Mouse (Mus musculus): ENCODE measurements around the gene Nedd1.

Nedd1 gene

GRCm38 (mm10) chr10:92721771-92722619, at the start of gene Nedd1:
TSS of gene Nedd1 (minus strand) at chr10:92722420.
- peak; percentile 89 to 94 for DNase-seq (ENCODE audit: low spot score in 2 of 2)

DNA sequence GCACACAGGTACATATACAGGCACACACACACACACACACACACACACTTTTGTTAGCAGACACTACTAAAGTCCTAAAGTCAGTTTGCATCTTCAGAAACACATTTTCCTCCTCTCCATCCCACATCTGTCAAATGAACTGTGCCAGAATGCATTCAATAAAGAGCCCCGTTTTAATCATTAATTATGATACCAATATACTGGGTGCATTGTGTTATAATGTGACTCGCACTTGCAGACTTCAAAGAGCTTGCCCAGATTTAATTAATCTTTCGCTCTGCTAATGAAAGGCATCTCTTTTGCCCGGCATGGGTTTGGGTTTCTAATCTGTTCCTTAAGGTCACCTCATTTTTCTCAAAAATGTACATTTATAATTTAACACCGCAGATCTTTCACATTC, 32.1 kb upstream of the Nedd1 start:
- DNase-seq (ENCODE audit: low spot score in 2 of 2): no peak

- no peak for DNase-seq (ENCODE audit: low spot score in 2 of 2)
Measured at GRCm38 (mm10) chr10:92730339-92730738, 8.1 kb upstream of the Nedd1 start.

DNA sequence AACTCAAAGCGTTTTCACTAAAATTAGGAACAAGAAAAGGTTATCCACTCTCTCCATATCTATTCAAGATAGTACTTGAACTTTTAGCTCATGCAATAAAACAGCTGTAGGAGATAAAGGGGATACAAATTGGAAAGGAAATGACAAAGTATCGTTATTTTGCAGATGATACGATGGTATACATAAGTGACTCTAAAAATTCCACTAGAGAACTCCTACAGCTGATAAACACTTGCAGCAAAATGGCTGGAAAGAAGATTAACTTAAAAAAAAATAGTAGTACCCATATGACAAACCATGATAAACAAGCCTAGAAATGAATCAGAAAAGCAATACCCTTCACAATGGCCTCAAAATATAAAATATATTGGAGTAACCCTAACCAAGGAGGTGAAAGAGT, 6.5 kb upstream of the Nedd1 start:
- DNase-seq (ENCODE audit: low spot score in 2 of 2): no peak

DNA sequence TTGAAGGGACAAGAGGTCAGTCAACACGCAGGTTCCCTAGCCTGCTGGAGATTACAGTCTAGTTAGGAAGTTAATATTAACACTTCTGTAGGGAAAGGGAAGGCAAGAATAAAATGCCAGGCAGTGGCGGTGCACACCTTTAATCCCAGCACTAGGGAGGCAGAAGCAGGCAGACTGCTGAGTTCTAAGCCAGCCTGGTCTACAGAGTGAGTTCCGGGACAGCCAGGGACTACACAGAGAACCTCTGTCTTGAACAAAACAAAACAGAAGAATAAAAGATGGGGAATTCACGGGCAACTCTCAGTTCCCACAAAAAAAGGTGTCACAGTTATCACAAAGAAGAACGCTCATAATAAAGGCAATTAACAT, 384 bp upstream of the Nedd1 start:
- no peak for DNase-seq (ENCODE audit: low spot score in 2 of 2)

DNA sequence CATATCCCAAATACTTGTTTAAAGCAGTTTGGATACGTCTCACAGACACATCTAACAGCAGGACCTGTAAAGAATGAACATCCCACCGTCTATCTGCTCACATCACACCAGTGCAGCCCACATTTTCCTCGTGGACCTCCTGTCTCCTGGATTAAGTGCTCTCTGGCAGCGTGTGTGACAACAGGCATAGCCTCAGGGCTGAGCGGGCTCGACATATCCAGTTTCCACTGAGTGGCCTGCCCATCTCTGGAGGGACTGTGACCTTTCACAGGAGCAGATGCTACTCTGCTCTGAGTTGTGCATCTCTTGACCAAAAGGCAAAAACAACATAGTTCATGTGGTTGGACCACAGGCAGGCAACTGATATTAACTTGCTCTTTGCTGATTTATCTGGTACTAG, 23.2 kb downstream of the Nedd1 start:
- DNase-seq (ENCODE audit: low spot score in 2 of 2): no peak

GRCm38 (mm10) chr10:92675056-92675455, 47.2 kb downstream of the Nedd1 start:
- DNase-seq (ENCODE audit: low spot score in 2 of 2): no peak

DNA sequence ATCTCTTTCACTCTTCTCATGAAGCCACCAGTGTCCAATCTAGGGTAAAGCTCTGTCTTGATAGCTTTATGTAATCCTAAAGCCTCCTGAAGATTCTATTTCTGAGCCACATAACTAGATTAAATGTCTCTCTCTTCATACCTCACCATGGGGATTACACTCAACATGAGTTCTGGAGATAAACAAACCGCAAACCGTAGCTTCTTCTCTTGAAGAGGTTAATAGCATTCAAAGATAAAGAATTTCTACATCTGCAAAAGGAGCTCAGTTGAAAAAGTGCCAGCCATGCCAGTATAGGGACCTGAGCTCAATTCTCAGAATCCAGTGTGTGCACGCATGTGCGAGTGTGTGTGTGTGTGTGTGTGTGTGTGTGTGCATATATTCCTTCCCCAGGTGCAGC, 50.3 kb downstream of the Nedd1 start:
- no peak for DNase-seq (ENCODE audit: low spot score in 2 of 2)

GRCm38 (mm10) chr10:92665287-92665686, 56.9 kb downstream of the Nedd1 start:
- no peak for DNase-seq (ENCODE audit: low spot score in 2 of 2)

DNA sequence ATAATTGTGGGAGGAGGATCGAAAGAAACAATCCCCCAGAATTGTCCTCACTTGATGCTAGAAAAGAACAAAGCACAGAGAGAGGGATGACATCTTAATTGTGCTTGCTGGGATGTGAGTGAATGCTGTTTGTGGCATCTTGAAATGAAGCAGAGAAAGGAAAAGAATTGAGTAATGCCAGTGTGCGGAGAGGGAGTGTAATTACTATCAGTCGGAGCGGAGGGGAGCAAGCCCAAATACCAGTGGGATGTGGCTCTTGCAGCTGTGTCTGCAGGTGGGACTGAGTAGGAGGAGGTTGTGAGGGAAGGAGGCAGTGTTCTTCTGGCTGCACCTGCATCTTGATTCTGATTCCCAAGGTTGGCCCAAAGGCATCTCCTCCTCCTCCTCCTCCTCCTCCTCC, 69.0 kb downstream of the Nedd1 start:
- DNase-seq (ENCODE audit: low spot score in 2 of 2): no peak

DNA sequence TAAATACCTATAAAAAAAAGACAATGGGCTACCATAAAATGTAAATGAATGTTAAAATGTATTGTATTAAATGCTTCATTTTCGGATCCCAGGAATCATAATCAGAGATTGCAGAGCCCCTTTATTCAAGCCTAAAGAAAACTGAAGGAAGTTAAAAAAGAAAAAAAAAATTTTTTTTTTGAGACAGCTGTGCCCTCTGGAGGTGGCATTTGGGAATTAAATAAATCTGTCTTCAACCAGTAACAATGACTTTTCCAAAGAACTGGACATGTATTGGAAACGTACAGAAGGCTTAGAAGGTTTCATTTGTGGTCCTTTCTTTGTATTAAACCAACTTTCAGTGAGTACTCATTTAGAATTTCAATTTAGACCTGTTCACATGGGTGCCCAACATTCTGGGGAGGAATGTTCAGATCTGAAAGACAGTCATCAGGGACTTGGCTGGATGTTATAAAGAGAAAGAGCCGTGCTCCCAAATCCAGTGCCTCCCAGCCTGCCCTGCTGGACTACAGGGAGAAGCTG, 69.8 kb downstream of the Nedd1 start:
- no peak for DNase-seq (ENCODE audit: low spot score in 2 of 2)

DNA sequence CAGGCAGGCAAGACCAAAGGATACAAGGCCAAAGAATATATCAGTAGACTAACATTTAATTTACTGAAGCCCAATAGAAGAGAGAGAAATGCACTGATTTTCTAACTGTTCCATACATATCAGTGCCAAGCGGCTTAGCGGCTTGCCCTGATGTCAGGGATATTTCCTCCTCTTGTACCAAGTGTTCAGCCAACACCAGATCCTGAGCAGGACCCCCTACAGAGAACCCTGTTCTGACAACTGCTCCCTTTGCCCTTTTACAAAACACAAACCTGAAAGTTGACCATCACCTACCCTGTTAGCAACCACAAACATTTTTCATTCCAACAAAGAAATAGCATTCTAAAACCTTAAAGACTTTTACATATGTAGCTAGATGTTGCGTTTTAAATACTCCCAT, 71.0 kb downstream of the Nedd1 start:
- DNase-seq (ENCODE audit: low spot score in 2 of 2): no peak

GRCm38 (mm10) chr10:92649096-92649495, 73.1 kb downstream of the Nedd1 start:
- no peak for DNase-seq (ENCODE audit: low spot score in 2 of 2)

- DNase-seq (ENCODE audit: low spot score in 2 of 2): no peak
Measured at GRCm38 (mm10) chr10:92647691-92648090, 74.5 kb downstream of the Nedd1 start.

- no peak for DNase-seq (ENCODE audit: low spot score in 2 of 2)
Measured at GRCm38 (mm10) chr10:92643995-92644394, 78.2 kb downstream of the Nedd1 start.

- DNase-seq (ENCODE audit: low spot score in 2 of 2): no peak
Measured at GRCm38 (mm10) chr10:92641032-92641431, 81.2 kb downstream of the Nedd1 start.
